Mouse (Mus musculus) adrenal gland, postnatal 25 days (tissue): ENCODE measurements around the gene Trpm3. TPM values are rescaled to one million over a fixed set of nuclear protein-coding genes. Genes with fewer than 3 reads are reported as not detected.

Source experiments
- DNase-seq: peaks from one replicate; pipeline ENCODE4 v3.0.0; 2021; ENCODE audit warnings: mixed read lengths
- long read RNA-seq: library from polyadenylated mRNA; stranded (forward); transcript quantifications from one replicate; pipeline ENCODE4 v2.0.0, GENCODE M21; 2021
- total RNA-seq: library from RNA; stranded (reverse); gene quantifications from 2 replicates; pipeline ENCODE4 v1.2.3, GENCODE M21; 2021

Trpm3 gene
- total RNA-seq = 0.61 and 0.67 TPM in 2 replicates
- long read RNA-seq, partial matches to known transcripts = 0 of 2 reads
- long read RNA-seq, other reads (novel, unspliced or antisense) = 2 of 2 reads

DNA sequence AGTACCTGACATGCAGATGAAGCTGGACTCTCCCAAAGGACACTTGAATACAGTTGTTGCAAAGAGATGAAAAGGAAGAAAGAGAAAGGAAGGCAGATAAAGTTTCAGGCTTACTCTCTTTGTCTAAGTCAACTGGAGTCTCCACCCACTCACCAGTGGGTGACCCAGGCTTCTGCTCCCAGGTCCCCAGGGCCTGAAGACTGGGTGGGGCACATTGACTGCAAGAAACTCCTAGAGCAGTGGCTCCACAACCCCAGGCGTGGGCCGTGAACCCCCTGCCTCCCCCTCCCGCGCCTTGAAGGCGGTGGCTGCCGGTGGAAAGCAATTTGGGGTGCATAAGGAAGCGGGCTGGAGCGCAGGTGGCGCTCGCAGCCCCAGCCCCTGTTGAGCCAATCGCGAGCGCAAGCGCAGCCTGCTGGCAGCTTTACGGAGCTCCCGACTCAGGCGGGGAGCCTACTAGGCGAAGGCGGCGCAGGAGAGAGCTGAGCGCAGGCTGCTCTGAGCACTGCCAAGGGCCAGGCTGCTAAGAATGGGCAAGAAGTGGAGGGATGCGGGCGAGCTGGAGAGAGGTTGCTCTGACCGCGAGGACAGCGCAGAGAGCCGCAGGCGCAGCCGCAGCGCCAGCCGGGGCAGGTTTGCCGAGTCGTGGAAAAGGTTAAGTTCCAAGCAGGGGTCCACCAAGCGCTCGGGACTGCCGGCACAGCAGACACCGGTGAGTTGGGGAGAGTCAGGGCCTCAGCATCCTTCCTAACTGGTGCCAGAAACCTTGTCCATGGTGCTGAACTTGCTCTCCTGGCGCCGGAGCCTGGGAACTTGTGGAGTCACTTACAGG lies at the start of gene Trpm3:
TSS of gene Trpm3 (plus strand) at position 457 of the 832 bp plus-strand sequence.
- DNase-seq = peak; percentile 59

DNA sequence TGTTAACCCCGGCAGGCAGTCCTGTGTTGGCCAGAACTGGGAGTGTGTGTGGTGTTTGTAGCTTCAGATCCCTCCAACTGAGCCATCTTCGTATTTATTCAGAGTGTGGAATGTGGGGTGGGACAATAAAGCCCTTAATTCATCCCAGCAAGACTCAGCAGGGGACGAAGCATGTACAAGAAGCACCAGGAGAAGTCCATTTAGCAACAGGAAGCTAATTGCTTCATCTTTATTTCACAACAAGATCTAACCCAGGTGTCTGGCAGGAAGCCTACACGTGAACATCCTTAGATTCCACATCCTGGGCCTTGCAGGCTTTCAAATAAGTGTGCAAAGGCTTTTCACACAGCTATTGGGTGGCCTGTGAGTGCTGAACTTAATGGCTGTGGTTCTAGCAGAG lies 38.3 kb upstream of the Trpm3 start:
- no peak for DNase-seq

DNA sequence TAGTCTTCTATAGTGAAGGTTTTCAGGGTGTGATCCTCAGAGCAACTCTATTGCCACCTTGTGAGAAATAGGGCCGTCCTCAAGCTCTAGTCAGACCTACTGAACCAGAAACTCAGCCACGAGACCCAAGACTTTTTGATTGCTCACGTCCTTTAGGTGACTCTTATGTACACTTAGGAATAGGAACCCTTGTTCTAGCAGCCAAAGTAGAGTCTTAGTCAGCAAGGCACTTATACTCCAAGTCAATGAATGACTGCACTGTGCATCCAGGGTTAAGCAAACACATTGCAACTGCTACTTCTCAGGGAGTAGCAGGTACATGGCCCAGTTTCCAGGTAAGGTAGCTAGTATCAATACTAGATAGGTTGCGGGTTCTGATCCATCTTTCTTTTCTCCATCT lies 35.0 kb upstream of the Trpm3 start:
- no peak for DNase-seq

DNA sequence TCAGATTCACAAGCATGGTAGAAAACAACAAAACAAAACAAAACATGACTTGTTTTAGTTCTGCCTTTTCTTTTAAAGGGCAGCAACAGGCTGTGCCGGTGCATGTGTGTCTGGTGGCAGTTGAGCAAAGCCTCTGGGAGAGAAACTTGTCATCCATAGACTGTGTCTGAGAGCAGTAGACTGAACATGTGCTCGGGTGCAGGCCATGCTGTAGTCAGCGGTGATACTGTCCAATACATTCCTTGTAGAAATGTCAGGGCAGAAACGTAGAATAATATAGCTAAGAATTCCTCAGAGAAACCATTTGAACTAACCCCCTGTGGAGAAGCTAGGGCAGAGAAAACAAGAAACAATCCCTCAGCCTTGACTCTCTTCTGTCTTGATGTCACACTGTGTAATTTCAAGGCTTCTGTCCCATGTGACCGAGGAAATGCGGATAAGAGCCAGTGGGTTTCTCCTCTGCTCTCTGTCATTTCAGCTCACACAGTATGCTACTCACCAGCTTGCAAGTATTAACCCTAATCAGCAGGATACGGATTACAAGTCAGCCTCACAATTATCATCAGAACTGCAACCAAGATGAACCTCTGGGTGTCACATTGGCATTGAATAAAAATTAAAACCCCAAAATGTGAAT lies 33.9 kb upstream of the Trpm3 start:
- DNase-seq = no peak

DNA sequence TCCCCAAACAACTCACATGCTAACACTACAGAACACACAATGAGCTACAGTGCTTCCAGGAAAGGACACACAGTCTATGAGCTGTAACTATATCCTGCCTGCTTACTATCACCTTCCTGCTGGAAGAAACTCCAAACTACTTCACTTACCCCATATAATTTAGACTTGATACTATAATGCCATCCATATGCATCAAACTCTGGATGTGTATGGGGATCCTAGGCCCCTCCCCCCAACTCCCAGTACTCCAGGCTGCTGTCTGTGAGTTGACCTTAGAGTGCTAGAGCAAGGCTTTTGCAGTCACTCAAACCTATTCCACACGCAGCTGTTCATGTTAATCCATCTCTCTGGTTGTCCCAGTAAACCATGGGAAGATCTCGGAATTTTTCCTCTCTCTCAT lies 33.2 kb upstream of the Trpm3 start:
- no peak for DNase-seq

DNA sequence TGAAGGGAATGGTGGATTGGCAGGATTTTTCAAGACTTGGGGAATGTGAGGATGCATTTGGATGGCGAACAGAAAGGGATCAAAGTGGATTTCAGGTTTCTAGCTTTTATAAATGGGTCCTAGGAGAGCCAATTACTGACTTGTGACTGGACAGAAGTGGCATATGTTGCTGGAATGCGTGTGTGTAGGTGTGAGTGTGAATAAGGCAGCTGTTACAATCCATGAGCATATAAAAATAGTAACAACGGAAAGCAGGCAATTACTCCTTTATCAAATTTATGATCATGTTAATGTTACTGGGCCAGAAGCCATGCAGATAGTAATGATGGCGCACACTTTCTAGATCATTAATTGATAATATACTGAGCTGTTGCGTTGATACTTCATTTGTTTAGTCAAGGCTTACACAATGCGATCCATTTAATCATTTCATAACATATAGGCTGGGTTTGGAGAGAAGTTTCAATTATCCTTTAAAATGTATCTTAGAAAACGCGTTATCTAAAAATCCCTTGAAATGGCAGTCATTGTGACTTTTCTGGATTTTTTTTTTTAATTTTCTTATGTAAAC lies 29.9 kb upstream of the Trpm3 start:
- DNase-seq = no peak

DNA sequence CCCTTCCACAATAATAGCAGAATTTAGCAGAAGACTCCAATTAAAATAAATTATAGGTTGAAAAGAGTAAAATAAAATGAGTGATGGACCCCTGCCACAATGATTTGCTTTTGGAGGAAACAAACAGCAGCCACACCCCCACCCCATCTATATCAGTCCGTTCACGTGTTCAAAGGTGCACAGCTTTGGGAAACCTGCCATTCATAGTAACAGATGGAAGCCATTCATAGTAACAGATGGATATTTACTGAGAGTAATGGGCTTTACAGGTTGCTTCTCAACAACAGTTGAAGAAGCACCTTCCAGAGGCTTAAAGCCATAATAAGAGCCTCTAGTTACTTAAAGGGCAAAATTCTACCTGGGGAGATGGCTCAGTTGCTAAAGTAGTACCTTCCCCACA lies 17.9 kb upstream of the Trpm3 start:
- no peak for DNase-seq

DNA sequence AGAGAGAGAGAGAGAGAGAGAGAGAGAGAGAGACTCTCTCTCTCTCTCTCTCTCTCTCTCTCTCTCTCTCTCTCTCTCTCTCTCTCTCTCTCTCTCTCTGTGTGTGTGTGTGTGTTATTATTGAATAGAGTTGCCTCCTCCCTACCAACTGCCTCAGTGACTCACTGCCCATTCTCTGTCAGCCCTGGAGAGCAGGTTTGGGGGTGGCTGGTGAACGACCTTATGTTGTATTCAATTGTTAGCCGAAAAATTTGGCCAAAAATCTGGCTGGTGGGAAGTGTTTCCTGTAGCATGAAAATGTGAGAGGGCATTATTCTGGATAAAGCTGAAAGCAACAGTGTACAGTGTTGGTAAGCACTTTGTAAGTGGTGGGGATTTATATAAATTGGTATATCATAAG lies 17.2 kb upstream of the Trpm3 start:
- DNase-seq = no peak

DNA sequence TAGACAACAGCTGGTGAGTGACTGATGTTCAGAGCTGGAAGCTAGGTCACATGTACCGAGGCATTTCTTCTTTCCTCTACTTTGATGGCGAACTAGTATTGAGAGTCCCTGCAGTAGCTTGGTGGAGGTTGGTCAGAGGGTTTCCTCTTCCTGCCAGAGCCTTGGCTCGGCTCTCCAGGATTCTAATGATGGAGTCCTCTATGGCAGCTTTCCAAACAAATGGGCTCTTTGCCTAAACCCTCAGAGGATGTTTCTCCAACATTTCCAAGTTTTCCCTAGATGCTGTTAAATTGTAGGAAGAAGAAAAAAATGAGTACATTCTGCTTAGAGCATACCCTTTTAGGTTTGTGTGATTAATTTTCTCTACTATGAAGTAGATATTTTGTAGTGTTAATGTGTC lies 6.2 kb upstream of the Trpm3 start:
- DNase-seq = no peak

DNA sequence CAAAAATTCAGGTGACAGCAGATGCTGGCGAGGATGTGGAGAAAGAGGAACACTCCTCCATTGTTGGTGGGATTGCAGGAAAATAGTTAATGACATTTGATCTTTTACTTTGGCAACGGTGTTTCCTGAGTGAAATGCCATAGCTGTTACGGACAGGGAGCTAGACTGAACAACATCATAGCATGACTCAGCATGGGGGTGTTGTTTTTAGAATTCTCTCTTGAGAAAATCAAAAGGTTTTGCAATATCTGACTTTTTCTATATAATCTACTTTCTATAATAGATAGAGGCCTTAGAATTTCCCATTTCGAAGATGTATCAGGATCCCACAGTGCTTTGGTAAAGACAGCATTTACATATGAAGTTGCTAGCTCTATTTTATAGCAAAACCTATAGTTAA lies 39.7 kb downstream of the Trpm3 start:
- DNase-seq = no peak

DNA sequence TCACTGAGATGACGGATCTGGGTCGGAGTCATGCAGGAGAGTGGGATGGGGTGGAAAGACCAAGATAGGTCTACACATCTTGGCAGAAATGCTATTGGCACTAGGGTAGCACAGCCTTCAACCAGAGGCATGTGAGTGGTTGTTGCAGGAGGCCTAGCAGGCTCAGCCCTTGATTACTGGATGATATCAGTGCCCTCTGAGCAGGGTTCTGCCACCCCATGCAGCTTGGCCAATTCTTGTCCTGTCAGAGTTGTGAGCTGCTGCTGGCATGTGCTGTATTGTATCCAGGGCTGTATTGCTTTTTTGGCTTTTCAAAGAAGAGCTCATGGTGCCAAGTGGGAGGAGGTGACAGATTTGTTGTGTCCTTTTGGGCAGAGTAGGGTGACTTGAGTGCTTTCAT lies 40.2 kb downstream of the Trpm3 start:
- no peak for DNase-seq

DNA sequence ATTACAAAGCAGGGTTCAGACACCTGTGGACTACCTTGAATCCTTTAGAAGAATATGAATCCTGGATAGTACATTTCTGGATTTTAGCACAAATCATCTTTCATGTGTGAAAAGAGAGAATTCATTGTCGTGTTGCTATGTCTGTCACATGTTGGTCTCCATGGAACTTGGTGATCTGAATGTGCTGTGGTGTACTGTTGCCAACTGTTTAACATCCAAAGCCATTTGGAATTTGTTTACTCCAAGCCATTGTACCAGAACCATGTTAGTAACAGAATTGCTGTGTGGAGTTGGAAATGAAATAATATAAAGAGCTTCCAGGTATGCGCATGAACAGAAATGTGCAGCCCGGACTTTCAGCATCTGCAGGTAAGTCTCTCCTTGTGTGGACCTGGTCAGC lies 41.3 kb downstream of the Trpm3 start:
- no peak for DNase-seq

DNA sequence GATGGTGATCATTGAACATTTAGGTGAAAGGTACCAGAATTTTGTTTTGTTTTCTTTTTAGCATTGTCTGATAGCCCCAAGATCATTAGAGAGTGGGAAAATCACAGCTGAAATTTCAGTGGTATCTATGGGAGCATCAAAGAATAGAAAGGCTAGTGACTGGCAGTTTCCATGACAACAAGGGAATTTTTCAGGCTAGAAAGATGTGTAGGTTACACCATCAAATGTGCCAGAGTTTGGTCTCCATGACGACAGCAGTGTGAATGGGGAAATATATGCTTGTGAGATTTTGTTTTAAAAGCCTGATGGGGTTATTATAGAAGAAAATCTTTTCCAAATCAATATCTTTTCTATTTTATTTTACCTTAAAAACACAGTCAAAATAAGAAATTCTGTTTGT lies 50.9 kb downstream of the Trpm3 start:
- no peak for DNase-seq

DNA sequence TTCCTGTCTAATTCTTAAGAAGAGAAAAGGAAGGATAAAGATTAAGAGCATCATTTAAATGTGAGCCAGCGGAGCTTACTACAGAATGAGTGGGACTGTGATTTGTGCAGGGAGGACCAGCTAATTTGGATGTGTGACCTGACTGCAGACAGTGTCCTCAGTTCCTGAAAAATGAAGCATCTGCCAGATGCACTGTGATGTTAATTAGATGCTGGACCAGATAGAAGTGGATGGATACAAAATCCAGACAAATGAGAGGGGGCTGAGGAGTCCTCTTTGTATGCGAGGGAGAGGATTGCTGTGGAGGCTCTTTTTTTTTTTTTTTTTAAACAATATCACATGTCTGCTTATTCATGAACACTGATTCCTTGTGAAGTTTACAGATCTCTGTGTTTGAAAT lies 83.7 kb downstream of the Trpm3 start:
- no peak for DNase-seq

DNA sequence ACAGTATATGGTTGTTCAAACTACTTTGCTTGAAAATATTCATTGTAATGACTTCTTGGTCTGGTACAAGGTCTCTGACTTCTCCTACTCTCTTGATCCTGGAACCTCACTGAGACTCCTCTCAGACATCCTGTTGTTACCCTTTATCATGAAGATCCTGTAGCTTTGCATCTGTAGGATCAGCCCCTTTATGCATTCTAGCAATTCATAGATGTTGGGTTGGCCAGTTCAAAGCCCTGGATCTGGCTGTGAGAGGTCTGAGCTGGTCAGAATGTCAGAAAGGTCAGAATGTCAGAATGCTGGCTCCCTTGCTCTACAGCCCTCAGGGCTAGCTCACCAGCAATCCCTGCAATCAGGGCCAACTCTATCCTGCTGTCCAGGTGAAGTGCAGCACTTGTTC lies 95.3 kb downstream of the Trpm3 start:
- DNase-seq = no peak

DNA sequence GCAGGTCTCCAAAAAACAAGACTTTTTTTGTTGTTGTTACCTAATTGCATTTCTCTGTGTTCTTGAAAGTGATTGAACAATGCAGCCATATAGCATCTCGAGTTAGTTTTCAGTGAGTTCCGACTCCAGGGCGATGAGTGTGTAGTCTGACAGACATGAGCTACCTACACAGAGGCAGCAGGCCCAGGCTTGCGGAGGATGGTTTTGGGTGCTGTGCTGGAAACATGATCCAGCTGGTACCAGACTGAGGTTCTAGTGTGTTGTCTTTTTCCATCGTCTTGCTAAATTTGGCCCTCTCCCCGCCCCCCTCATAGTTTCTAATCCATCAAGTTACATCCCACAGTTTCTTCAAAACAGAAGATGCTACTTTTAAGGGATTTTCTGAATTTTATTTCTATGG lies 110.2 kb downstream of the Trpm3 start:
- no peak for DNase-seq

DNA sequence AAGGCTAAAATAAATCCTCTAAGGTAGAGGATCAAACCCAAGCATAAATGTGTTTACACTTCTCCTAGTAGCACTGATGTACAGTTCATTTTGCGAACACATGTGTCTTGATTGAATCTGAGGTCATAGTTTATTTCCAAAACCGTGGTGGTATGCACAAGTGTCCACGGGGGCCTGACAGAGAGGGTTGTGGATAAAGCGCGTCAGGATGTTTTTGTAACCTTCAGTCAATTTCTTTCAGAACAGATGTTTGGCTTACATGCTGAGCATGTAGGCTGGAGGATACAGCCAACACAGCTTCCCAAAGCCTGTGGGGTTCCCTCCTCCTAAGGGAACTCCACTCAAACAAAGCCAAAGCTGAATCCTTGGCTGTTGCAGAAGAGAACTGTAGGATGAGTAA lies 134.1 kb downstream of the Trpm3 start:
- DNase-seq = no peak

DNA sequence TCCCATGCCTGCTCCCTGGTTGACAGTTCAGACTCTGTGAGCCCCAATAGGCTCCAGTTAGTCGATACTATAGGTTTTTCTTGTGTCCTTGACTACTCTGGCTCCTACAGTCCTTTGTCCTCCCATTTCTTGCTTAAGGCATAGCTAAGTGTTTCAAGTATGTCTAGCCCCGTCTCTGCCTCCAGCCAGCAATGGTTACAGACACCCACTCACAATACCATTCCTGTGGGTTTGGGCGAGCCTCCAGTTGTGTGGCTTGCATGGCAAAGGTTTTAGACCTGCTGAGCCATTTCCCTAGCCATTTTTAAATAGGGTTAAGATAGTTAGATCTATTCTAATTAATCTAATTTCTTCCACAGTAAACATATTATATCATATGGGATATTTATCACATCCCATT lies 145.8 kb downstream of the Trpm3 start:
- no peak for DNase-seq

DNA sequence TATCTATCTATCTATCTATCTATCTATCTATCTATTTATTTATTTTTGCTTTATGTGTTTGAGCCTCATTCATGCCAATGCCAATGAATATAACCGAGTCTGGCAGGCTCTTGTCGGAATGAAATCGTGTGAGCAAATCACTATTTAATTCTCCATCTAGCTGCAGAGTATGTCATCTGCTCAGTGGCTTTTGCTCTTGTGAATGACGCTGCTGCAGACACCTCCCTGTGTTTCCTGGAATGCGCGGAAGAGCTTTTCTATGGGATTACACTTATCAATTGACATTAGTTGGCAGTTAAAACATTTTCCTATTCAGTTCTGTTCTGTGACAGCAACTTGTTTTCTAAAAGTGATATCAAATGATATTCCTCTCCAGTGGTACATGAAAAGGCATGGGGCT lies 153.8 kb downstream of the Trpm3 start:
- DNase-seq = no peak

DNA sequence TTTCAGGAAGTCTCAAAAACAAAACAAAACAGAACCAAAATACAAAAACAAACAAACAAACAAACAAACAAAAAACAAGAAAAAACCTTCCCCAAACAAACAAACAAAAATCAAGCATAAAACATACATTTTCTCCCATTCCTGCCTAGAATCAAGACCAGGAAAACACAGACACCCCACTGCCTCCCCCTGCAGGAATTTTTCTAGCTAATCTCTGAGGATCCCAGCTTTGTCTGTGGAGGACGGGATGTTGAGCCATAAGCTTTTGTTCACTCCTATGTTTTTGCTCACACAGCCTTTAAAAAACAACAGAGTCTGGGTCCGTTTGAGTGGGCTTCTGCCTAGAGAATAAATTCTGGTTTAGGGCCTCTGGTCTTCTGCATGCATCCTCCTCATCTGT lies 162.1 kb downstream of the Trpm3 start:
- no peak for DNase-seq

DNA sequence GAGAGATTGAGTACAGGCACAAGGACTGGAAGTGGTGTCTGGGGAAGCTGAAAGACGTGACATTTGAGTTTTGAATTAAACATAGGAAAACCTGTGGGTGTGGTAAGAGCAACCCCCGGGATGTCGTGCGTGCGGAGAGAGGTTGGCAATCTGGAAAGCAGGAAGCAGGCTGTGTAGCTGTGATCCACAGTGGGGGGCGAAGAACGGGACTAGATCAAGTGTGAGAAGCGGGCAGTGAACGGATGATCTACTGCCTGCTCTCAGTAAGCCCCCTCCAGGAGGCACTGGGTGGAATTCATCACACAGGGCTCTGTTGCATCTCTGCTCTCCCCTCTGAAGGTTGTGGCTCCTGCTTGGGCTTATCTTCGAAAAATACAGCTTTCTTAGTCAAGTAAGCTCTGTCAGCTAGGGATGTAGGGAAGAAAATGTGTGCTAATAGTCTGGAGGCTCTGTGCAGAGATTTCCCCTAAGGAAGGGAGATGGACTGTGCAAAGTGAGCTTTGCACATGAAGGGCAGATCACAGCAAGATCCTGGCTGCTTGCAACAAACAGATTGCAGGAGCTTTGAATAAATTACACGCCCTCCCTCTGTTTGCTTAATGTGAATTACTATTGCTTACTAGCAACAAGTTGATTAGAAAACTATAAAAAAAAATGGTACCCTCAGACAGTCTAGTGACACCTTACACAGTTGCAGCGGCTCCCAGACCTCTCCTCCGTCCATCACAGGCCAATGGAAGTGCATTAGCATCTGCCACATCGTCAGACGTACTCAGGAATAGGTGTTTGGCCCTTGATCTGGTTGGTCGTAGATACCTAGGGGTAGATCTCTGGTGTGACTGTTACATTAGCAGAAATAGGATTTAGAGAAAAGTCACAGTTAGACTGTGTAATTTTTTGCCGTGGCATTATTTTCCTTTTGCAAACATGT lies 164.4 kb downstream of the Trpm3 start:
- DNase-seq = no peak

DNA sequence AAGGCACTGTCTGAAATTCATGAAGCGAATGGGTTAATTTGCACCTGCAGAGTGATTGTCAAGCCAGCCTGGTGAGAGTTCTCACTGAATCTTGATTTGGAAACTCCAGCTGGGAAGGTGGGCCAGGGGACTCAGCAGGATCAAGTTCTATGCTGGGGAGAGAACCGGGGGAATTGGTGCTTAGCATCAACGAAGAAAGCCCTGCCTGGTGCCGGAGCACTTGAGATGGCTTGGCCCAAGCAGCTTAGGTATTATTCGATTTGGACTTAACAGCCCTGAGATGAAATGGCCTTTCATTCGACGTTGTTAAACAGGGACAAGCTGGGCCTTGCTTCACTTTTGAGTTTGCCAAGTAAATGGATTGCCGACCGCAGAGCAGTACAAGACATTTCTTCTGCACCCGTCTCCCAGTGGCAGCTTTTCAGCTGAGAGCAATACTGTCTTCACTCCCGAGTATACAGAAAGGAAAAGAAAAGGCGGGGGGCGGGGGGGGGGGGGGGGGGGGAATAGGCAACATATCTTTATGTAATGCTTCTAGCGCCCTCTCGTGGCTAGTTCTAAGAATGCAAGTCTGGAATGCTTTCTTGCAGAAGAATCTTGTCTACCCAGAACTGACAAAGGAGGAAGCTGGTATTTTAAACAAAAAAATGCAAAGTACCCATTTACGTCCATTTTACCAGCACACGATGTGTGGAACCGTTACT lies 165.3 kb downstream of the Trpm3 start:
- DNase-seq = peak; percentile 71
